Mouse (Mus musculus): ENCODE data around the gene Mocs1.
A peak's percentile ranks its signal among the peaks of the same experiment; 100 is the strongest.

The Mocs1 gene

GRCm38 (mm10) chr17:49428239-49428688, at the start of gene Mocs1:
Gene Mocs1, plus strand, starts transcription at chr17:49428362.
- peak; percentile 92 for DNase-seq (ENCODE audit: low read depth, low spot score)

- DNase-seq (ENCODE audit: low read depth, low spot score): no peak
Measured at GRCm38 (mm10) chr17:49379645-49380044, 48.5 kb upstream of the Mocs1 start.

- no peak for DNase-seq (ENCODE audit: low read depth, low spot score)
Measured at GRCm38 (mm10) chr17:49384217-49384943, 43.8 kb upstream of the Mocs1 start.

- DNase-seq (ENCODE audit: low read depth, low spot score): peak; percentile 27
Measured at GRCm38 (mm10) chr17:49387741-49388140, 40.4 kb upstream of the Mocs1 start.

GRCm38 (mm10) chr17:49392751-49393150, 35.4 kb upstream of the Mocs1 start:
- DNase-seq (ENCODE audit: low read depth, low spot score): no peak

GRCm38 (mm10) chr17:49394836-49395235, 33.3 kb upstream of the Mocs1 start:
- DNase-seq (ENCODE audit: low read depth, low spot score): no peak

- DNase-seq (ENCODE audit: low read depth, low spot score): no peak
Measured at GRCm38 (mm10) chr17:49399605-49400004, 28.6 kb upstream of the Mocs1 start.

- DNase-seq (ENCODE audit: low read depth, low spot score): peak; percentile 78
Measured at GRCm38 (mm10) chr17:49400130-49400529, 28.0 kb upstream of the Mocs1 start.

GRCm38 (mm10) chr17:49403151-49403550, 25.0 kb upstream of the Mocs1 start:
- no peak for DNase-seq (ENCODE audit: low read depth, low spot score)

GRCm38 (mm10) chr17:49405927-49406326, 22.2 kb upstream of the Mocs1 start:
- no peak for DNase-seq (ENCODE audit: low read depth, low spot score)

GRCm38 (mm10) chr17:49412974-49413373, 15.2 kb upstream of the Mocs1 start:
- DNase-seq (ENCODE audit: low read depth, low spot score): no peak

- DNase-seq (ENCODE audit: low read depth, low spot score): peak; percentile 32
Measured at GRCm38 (mm10) chr17:49413554-49413953, 14.6 kb upstream of the Mocs1 start.

GRCm38 (mm10) chr17:49416228-49416627, 11.9 kb upstream of the Mocs1 start:
- peak; percentile 40 for DNase-seq (ENCODE audit: low read depth, low spot score)

GRCm38 (mm10) chr17:49419813-49420212, 8.3 kb upstream of the Mocs1 start:
- no peak for DNase-seq (ENCODE audit: low read depth, low spot score)

GRCm38 (mm10) chr17:49422286-49423066, 5.7 kb upstream of the Mocs1 start:
- DNase-seq (ENCODE audit: low read depth, low spot score): no peak

GRCm38 (mm10) chr17:49423067-49423325, 5.2 kb upstream of the Mocs1 start:
- DNase-seq (ENCODE audit: low read depth, low spot score): no peak

GRCm38 (mm10) chr17:49423872-49424271, 4.3 kb upstream of the Mocs1 start:
- DNase-seq (ENCODE audit: low read depth, low spot score): no peak

- peak; percentile 64 for DNase-seq (ENCODE audit: low read depth, low spot score)
Measured at GRCm38 (mm10) chr17:49427631-49428238, 427 bp upstream of the Mocs1 start.

GRCm38 (mm10) chr17:49428751-49429415, 721 bp downstream of the Mocs1 start:
- no peak for DNase-seq (ENCODE audit: low read depth, low spot score)

- no peak for DNase-seq (ENCODE audit: low read depth, low spot score)
Measured at GRCm38 (mm10) chr17:49429471-49430129, 1.4 kb downstream of the Mocs1 start.

GRCm38 (mm10) chr17:49430136-49430535, 2.0 kb downstream of the Mocs1 start:
- DNase-seq (ENCODE audit: low read depth, low spot score): no peak

GRCm38 (mm10) chr17:49431176-49431575, 3.0 kb downstream of the Mocs1 start:
- DNase-seq (ENCODE audit: low read depth, low spot score): no peak
